Mouse (Mus musculus) thymus, adult 2 months (tissue): ENCODE results near the gene Gltp.

Source experiments
- CTCF ChIP-seq: fragments of 200-500 bp; IDR thresholded peaks from 2 replicates; pipeline ENCODE4 v1.5.1; 2012; ENCODE audit warnings: mild to moderate bottlenecking, control low read depth, low read length, moderate library complexity, borderline replicate concordance; ENCODE audit not compliant: control insufficient read depth, poor library complexity, insufficient read depth; ENCODE audit errors: extremely low read depth
- POLR2A ChIP-seq: fragments of 200-500 bp; IDR thresholded peaks from 2 replicates; pipeline ENCODE4 v1.6.1; 2012; ENCODE audit warnings: mild to moderate bottlenecking, low read length, control low read depth, moderate library complexity; ENCODE audit not compliant: control insufficient read depth, poor library complexity, insufficient read depth; ENCODE audit errors: extremely low read depth

- TF ChIP-seq CTCF, result no peak
- no peak for TF ChIP-seq POLR2A
Measured at GRCm38 (mm10) chr5:114681717-114682116, 9.1 kb downstream of the Gltp start.
